Mouse (Mus musculus): ENCODE data around the gene Gtf2e1. TPM values are rescaled to one million over a fixed set of nuclear protein-coding genes. Genes with fewer than 3 reads are reported as not detected.

Gtf2e1 gene
- polyA plus RNA-seq, 1 experiment, result 1.7 TPM

GRCm38 (mm10) chr16:37575325-37575724, 35.7 kb upstream of the Gtf2e1 start:
- no peaks in the 10 kb centered on the region for H3K4me1 ChIP-seq
- peaks cover 23% of the 10 kb centered on the region for H3K36me3 ChIP-seq (replicated peaks; ENCODE audit: low read length)
- H3K9me3 ChIP-seq, result peaks cover 6% of the 10 kb centered on the region; the same call in 1 of the 2 replicates
- no peak for TF ChIP-seq FLI1 (IDR thresholded peaks at IDR 0.05; ENCODE audit: low read length)
- TF ChIP-seq GATA1 (IDR thresholded peaks at IDR 0.05; ENCODE audit: borderline replicate concordance, low read length), result no peak
- peaks cover 3% of the 10 kb centered on the region for H3K27me3 ChIP-seq (replicated peaks)
- H3K4me3 ChIP-seq (replicated peaks), result no peak overlapping the region

GRCm38 (mm10) chr16:37573061-37573460, 33.5 kb upstream of the Gtf2e1 start:
- no peaks in the 10 kb centered on the region for H3K4me1 ChIP-seq
- peaks cover 6% of the 10 kb centered on the region; the same call in 1 of the 2 replicates for H3K9me3 ChIP-seq
- no peak overlapping the region for H3K4me3 ChIP-seq (replicated peaks)
- no peaks in the 10 kb centered on the region for H3K27me3 ChIP-seq (replicated peaks)
- H3K36me3 ChIP-seq (replicated peaks; ENCODE audit: low read length), result peaks cover 29% of the 10 kb centered on the region
- TF ChIP-seq GATA1 (IDR thresholded peaks at IDR 0.05; ENCODE audit: borderline replicate concordance, low read length), result no peak
- no peak for TF ChIP-seq FLI1 (IDR thresholded peaks at IDR 0.05; ENCODE audit: low read length)

GRCm38 (mm10) chr16:37572117-37572754, 32.6 kb upstream of the Gtf2e1 start:
- H3K9me3 ChIP-seq, result peaks cover 6% of the 10 kb centered on the region; the same call in 1 of the 2 replicates

GRCm38 (mm10) chr16:37571554-37571953, 32.0 kb upstream of the Gtf2e1 start:
- Histone ChIP-seq H3K4me3 (replicated peaks) (no peak overlapping the region), H3K27me3 (replicated peaks) (no peaks in the 10 kb centered on the region), H3K4me1 (no peaks in the 10 kb centered on the region), H3K9me3 (peaks cover 6% of the 10 kb centered on the region; the same call in 1 of the 2 replicates), H3K36me3 (replicated peaks; ENCODE audit: low read length) (peaks cover 41% of the 10 kb centered on the region)
- TF ChIP-seq FLI1 (IDR thresholded peaks at IDR 0.05; ENCODE audit: low read length) (no peak), GATA1 (IDR thresholded peaks at IDR 0.05; ENCODE audit: borderline replicate concordance, low read length) (no peak)

More at GRCm38 (mm10) chr16:37572117-37572754, 32.6 kb upstream of the Gtf2e1 start:
- TF ChIP-seq FLI1 (IDR thresholded peaks at IDR 0.05; ENCODE audit: low read length) (no peak), GATA1 (IDR thresholded peaks at IDR 0.05; ENCODE audit: borderline replicate concordance, low read length) (no peak)
- Histone ChIP-seq H3K4me1 (no peaks in the 10 kb centered on the region), H3K36me3 (replicated peaks; ENCODE audit: low read length) (peaks cover 36% of the 10 kb centered on the region), H3K4me3 (replicated peaks) (no peak overlapping the region), H3K27me3 (replicated peaks) (no peaks in the 10 kb centered on the region)

GRCm38 (mm10) chr16:37567113-37568050, 27.8 kb upstream of the Gtf2e1 start:
- TF ChIP-seq GATA1 (IDR thresholded peaks at IDR 0.05; ENCODE audit: borderline replicate concordance, low read length) (no peak), FLI1 (IDR thresholded peaks at IDR 0.05; ENCODE audit: low read length) (no peak)
- H3K36me3 ChIP-seq (replicated peaks; ENCODE audit: low read length), result peaks cover 54% of the 10 kb centered on the region
- no peak overlapping the region for H3K4me3 ChIP-seq (replicated peaks)
- no peaks in the 10 kb centered on the region for H3K4me1 ChIP-seq
- H3K9me3 ChIP-seq, result 0 out of 2 replicates have a peak, but pooled peaks cover under 1% of the 10 kb centered on the region
- H3K27me3 ChIP-seq (replicated peaks), result no peaks in the 10 kb centered on the region

GRCm38 (mm10) chr16:37566107-37566506, 26.5 kb upstream of the Gtf2e1 start:
- Histone ChIP-seq H3K36me3 (replicated peaks; ENCODE audit: low read length) (peaks cover 41% of the 10 kb centered on the region), H3K4me3 (replicated peaks) (no peak overlapping the region), H3K9me3 (no peaks in the 10 kb centered on the region), H3K27me3 (replicated peaks) (no peaks in the 10 kb centered on the region), H3K4me1 (no peaks in the 10 kb centered on the region)
- TF ChIP-seq GATA1 (IDR thresholded peaks at IDR 0.05; ENCODE audit: borderline replicate concordance, low read length), result no peak

- H3K36me3 ChIP-seq (replicated peaks; ENCODE audit: low read length), result peaks cover 41% of the 10 kb centered on the region
- no peaks in the 10 kb centered on the region for H3K9me3 ChIP-seq
These were observed 25.5 kb upstream of the Gtf2e1 start for GRCm38 (mm10) chr16:37565117-37565516.

GRCm38 (mm10) chr16:37562961-37563360, 23.4 kb upstream of the Gtf2e1 start:
- no peak overlapping the region for H3K4me3 ChIP-seq (replicated peaks)
- no peaks in the 10 kb centered on the region for H3K27me3 ChIP-seq (replicated peaks)
- H3K36me3 ChIP-seq (replicated peaks; ENCODE audit: low read length), result peaks cover 52% of the 10 kb centered on the region
- H3K9me3 ChIP-seq, result no peaks in the 10 kb centered on the region
- H3K4me1 ChIP-seq, result no peaks in the 10 kb centered on the region
- TF ChIP-seq FLI1 (IDR thresholded peaks at IDR 0.05; ENCODE audit: low read length), result no peak
- TF ChIP-seq GATA1 (IDR thresholded peaks at IDR 0.05; ENCODE audit: borderline replicate concordance, low read length), result no peak

More at GRCm38 (mm10) chr16:37565117-37565516, 25.5 kb upstream of the Gtf2e1 start:
- no peak for TF ChIP-seq GATA1 (IDR thresholded peaks at IDR 0.05; ENCODE audit: borderline replicate concordance, low read length)
- TF ChIP-seq FLI1 (IDR thresholded peaks at IDR 0.05; ENCODE audit: low read length), result no peak
- H3K4me1 ChIP-seq, result no peaks in the 10 kb centered on the region
- H3K27me3 ChIP-seq (replicated peaks), result no peaks in the 10 kb centered on the region
- H3K4me3 ChIP-seq (replicated peaks), result no peak overlapping the region

- no peak for TF ChIP-seq GATA1 (IDR thresholded peaks at IDR 0.05; ENCODE audit: borderline replicate concordance, low read length)
- no peak for TF ChIP-seq FLI1 (IDR thresholded peaks at IDR 0.05; ENCODE audit: low read length)
- peaks cover 52% of the 10 kb centered on the region for H3K36me3 ChIP-seq (replicated peaks; ENCODE audit: low read length)
- H3K9me3 ChIP-seq, result no peaks in the 10 kb centered on the region
- H3K4me1 ChIP-seq, result no peaks in the 10 kb centered on the region
- H3K27me3 ChIP-seq (replicated peaks), result no peaks in the 10 kb centered on the region
- H3K4me3 ChIP-seq (replicated peaks), result no peak overlapping the region
These were observed 22.8 kb upstream of the Gtf2e1 start for GRCm38 (mm10) chr16:37562414-37562813.

GRCm38 (mm10) chr16:37552824-37553223, 13.2 kb upstream of the Gtf2e1 start:
- H3K4me3 ChIP-seq (replicated peaks), result no peak overlapping the region
- TF ChIP-seq FLI1 (IDR thresholded peaks at IDR 0.05; ENCODE audit: low read length), result no peak
- TF ChIP-seq GATA1 (IDR thresholded peaks at IDR 0.05; ENCODE audit: borderline replicate concordance, low read length), result no peak
- H3K27me3 ChIP-seq (replicated peaks), result no peaks in the 10 kb centered on the region
- H3K9me3 ChIP-seq, result no peaks in the 10 kb centered on the region
- peaks cover 9% of the 10 kb centered on the region; the same call in 1 of the 2 replicates for H3K4me1 ChIP-seq
- peaks cover 22% of the 10 kb centered on the region for H3K36me3 ChIP-seq (replicated peaks; ENCODE audit: low read length)
